Mouse (Mus musculus) heart, embryonic 13.5 days (tissue): ENCODE data around the gene Gsc. TPM values are rescaled to one million over a fixed set of nuclear protein-coding genes. Genes with fewer than 3 reads are reported as not detected.

Experiments
- ATAC-seq: fragments of 200-750 bp; cut with Nextera tagmentation; 2 replicates; pipeline ENCODE4 v1.8.0; 2017; ENCODE audit warnings: moderate TSS enrichment; ENCODE audit not compliant: insufficient number of reproducible peaks, low FRiP score, low TSS enrichment; ENCODE audit errors: extremely low read depth
- H3K27ac ChIP-seq: fragments of 300-500 bp; sonication (generic); replicated peaks from 2 replicates; pipeline ENCODE4 v1.5.1; 2015; ENCODE audit warnings: moderate library complexity, mild to moderate bottlenecking, inconsistent platforms
- H3K27me3 ChIP-seq: fragments of 300-500 bp; sonication (generic); replicated peaks from 2 replicates; pipeline ENCODE4 v1.6.1; 2015; ENCODE audit warnings: mild to moderate bottlenecking, inconsistent platforms
- H3K36me3 ChIP-seq: fragments of 300-500 bp; sonication (generic); 2 replicates; pipeline ENCODE4 v1.6.1; 2015; ENCODE audit warnings: mild to moderate bottlenecking, inconsistent platforms
- H3K4me1 ChIP-seq: fragments of 300-500 bp; sonication (generic); 2 replicates; pipeline ENCODE4 v1.6.1; 2015; ENCODE audit warnings: inconsistent platforms
- H3K4me2 ChIP-seq: fragments of 300-500 bp; sonication (generic); 2 replicates; pipeline ENCODE4 v1.6.1; 2015; ENCODE audit warnings: inconsistent platforms, mild to moderate bottlenecking, moderate library complexity
- H3K4me3 ChIP-seq: fragments of 300-500 bp; sonication (generic); 2 replicates; pipeline ENCODE4 v1.5.1; 2015; ENCODE audit warnings: moderate library complexity, mild to moderate bottlenecking, inconsistent platforms
- H3K9ac ChIP-seq: fragments of 300-500 bp; sonication (generic); 2 replicates; pipeline ENCODE4 v1.6.1; 2015; ENCODE audit warnings: inconsistent platforms, mild to moderate bottlenecking, moderate library complexity
- H3K9me3 ChIP-seq: fragments of 300-500 bp; sonication (generic); 2 replicates; pipeline ENCODE4 v1.6.1; 2016; ENCODE audit warnings: inconsistent platforms
- WGBS: fragments of 180-500 bp; shearing (Covaris S2); methylation state at CpG from one replicate; pipeline ENCODE4 v1.1.7; 2015; ENCODE audit warnings: mixed read lengths; 5-methylcytosine and 5-hydroxymethylcytosine counted together
- polyA plus RNA-seq: library from polyadenylated mRNA; unstranded; fragments of >200 nt; fragmentation: Nextera tagmentation; extraction: Ambion mirVana; gene quantifications from 2 replicates; pipeline ENCODE4 v1.2.1, GENCODE M21; 2015

Gsc gene
- polyA plus RNA-seq, 1 experiment from 2014 or later: 0.56 TPM

GRCm38 (mm10) chr12:104422615-104423392 lies 50.3 kb downstream of the Gsc start:
- 0 out of 2 replicates have a peak, but pooled peaks have one; percentile 14 for ATAC-seq
- no peaks in the 10 kb centered on the region for H3K36me3 ChIP-seq
- no peak overlapping the region for H3K4me2 ChIP-seq
- 61% methylated on average over 11 of the region's 11 CpGs for WGBS
- H3K4me1 ChIP-seq: peaks cover 3% of the 10 kb centered on the region; the same call in 1 of the 2 replicates
- no peak overlapping the region for H3K9ac ChIP-seq
- no peak overlapping the region for H3K4me3 ChIP-seq
- no peak overlapping the region for H3K27ac ChIP-seq
- peaks cover 51% of the 10 kb centered on the region for H3K27me3 ChIP-seq
- H3K9me3 ChIP-seq: no peaks in the 10 kb centered on the region

Other genes starting within 250 kb of the Gsc start
- 2.7 and 2.8 TPM in 2 replicates for gene Serpina3g, start 237.1 kb downstream of the Gsc start, polyA plus RNA-seq
- gene Serpina3i, start 210.2 kb downstream of the Gsc start, polyA plus RNA-seq: 0.12 and 0.22 TPM in 2 replicates
- not detected in 2 replicates for gene Serpina3j, start 158.8 kb downstream of the Gsc start, polyA plus RNA-seq
- gene Serpina3k, start 134.8 kb downstream of the Gsc start, polyA plus RNA-seq: not detected in 2 replicates
- gene Serpina3m, start 134.8 kb downstream of the Gsc start, polyA plus RNA-seq: not detected in 2 replicates
- gene Serpina3n, start 66.6 kb downstream of the Gsc start, polyA plus RNA-seq: 0.47 and 0.64 TPM in 2 replicates